Mouse (Mus musculus): ENCODE results near the gene Rngtt.

DNA sequence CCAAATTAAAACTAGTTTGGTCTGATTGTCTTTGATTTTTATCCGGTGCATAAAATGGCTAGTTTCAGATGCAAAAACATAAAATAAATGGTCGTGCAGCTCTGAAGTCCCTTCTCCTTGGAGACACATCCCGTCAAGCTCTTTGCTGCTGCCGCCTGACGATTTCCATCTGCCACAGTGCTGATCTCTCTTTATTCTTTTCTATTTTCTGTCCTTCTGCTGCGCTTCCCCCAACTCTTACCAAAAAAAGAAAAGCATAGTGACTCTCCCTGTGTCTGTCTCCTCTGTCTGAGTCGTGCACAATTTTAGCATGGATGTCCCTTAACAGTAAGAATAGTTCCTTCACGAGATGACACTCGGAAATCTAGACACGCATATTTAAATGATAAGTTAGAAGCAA lies 210.8 kb downstream of the Rngtt start:
- TF ChIP-seq CTCF (IDR thresholded peaks at IDR 0.05; ENCODE audit: insufficient read depth, low read depth, low read length): no peak
- TF ChIP-seq POLR2A (IDR thresholded peaks at IDR 0.05; ENCODE audit: insufficient read depth, low read depth, low read length): no peak

Measured in olfactory bulb, adult 2 months (tissue).